Mouse (Mus musculus): ENCODE measurements around the gene Olfr1026.

The Olfr1026 gene

DNA sequence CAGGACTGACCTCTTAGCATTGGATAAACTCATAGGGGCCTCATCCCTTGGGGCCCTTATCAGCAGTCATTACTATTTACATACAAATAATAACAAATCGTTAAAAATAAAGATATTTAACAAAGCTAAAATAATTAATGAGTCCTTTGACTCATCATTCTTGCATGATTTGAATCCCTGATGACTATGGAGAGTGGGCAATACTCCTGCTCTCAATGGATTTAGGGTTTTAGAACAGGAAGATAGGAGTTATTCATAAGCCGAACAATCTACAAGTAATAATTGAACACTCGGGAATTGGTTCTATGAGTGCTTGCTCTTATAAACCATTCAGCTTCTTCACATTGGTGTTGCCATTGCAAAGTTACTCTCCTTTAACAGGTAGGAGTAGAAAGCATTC is at the start of gene Olfr1026:
Gene Olfr1026, plus strand, starts transcription at position 301 of the 400 bp plus-strand sequence.
- no peak for DNase-seq

DNA sequence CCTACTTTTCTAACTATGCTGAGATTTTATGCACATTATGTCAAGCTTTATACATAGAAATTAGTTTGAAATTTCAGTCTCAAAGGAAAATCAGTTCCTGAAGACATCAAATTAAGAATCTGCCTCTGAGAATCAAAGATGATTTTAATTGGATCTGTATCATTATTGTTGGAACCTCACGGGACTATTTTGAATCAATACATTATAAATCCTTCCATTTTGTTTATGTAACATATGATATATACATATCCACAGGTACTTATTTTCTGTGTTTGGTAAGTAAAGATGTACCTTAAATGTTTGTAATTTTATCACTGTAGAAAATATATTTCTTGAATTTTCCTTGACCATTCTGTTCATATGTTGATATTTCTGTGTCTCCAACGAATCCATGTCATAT is 36.0 kb upstream of the Olfr1026 start, which contains the start of gene Olfr1023:
Gene Olfr1023, plus strand, starts transcription at position 301 of the 400 bp plus-strand sequence.
- no peak for DNase-seq

DNA sequence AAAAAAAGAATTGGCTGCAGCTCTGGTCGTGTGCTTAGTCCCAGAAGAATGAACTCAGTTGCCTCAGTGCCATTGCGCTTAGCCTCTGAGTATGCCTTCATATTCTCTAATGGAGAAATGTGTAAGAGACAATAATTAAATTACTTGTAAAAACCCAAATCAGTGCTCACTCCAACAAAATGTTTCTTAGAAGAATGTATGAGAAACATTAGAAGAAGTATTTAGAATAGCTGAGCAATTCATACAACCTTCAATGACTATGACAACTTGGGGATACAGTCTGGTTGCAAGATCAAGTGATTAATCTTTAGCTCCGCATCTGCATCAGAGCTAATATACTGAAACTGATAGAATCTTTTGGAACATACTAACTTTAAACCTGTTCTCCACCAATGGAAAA is 16.4 kb upstream of the Olfr1026 start, which contains the start of gene Olfr1024:
Gene Olfr1024, minus strand, starts transcription at position 101 of the 400 bp plus-strand sequence.
- no peak for DNase-seq

DNA sequence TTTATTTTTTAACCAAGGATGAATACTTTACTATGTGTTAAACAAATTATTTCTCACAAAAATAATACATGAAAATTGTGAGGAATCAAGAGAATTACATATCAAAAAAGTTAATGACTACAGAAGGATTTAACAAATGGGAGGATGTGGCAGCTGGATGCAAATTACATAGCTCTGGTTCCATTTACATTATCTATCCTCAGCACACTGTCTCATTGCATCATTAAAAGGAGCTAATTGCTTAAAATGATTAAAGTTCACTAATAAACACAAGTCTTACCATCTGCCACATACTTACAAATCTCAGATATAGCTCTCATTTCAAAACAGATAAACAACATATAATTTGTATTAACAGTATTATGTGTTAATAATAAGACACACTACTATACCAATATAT is 8.2 kb upstream of the Olfr1026 start:
- no peak for DNase-seq

DNA sequence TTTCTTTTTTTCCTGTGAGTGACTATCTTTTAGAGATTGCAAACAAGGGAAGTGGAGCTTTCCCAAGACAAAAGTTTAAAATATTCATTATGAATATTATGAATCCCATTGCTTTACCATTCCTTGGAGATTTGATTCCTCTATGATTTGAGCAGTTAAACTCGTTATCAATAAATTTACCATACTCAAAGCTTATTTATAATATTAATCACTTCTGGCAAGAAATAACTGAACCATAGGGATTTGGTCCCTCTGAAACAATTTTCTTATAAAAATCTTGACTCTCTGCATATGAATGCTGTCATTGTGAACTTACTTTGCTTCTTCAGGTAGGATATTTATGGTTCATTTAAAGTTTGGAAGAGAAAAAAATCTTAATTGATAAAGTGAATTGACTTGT is 6.5 kb upstream of the Olfr1026 start, which contains the start of gene Olfr1025-ps1:
Gene Olfr1025-ps1, plus strand, starts transcription at position 301 of the 400 bp plus-strand sequence.
- DNase-seq: no peak

DNA sequence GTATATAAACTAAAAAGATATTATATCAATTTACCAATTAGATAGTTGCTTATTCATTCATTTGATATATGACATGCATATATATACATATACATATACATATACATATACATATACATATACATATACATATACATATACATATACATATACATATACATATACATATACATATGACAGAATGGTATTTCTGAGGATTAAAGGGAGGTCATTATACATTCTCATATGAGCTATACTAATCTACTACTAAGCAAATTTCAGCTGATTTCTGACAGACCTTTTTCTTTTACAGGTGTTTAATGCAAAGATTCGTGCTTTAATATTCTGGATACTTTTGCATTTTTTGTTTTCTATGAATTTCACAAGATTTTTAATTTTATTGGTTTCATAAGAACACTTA is 28.8 kb downstream of the Olfr1026 start, which contains the start of gene Olfr1028:
Gene Olfr1028, plus strand, starts transcription at position 301 of the 400 bp plus-strand sequence.
- DNase-seq: no peak

DNA sequence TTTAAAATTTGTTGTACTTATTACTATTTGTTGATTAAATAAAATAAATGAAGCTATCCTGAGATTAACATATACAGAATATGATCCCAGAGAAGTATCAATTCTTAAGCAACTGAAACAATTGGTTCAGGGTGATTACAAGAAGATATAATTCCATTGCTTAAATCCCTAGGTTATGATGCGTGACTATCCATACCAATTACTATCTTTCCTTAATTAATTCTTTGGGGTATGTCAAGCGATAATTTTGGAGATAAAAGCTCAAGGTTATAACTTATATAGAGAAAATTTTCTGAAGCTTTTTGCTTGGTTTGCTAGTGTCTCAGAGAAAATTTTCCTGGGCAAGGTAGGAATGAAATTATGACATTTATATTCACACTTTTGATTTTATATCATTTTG is 52.2 kb downstream of the Olfr1026 start, which contains the start of gene Olfr1029:
Gene Olfr1029, plus strand, starts transcription at position 301 of the 400 bp plus-strand sequence.
- no peak for DNase-seq

All from cerebellum, adult 9-10 months (tissue).